Mouse (Mus musculus) lung, postnatal 4 days (tissue): ENCODE measurements around the gene Lims1.

Source experiments
- DNase-seq, 2 experiments: peaks; one replicate each; pipeline ENCODE4 v3.0.0; 2021

The Lims1 gene

GRCm38 (mm10) chr10:58385629-58386028, 62.4 kb downstream of the Lims1 start:
- no peak for DNase-seq

- DNase-seq: peak in 1 of 2 experiments; percentile 36
These were observed 63.7 kb downstream of the Lims1 start for GRCm38 (mm10) chr10:58386997-58387396.

GRCm38 (mm10) chr10:58388648-58389047, 65.4 kb downstream of the Lims1 start:
- DNase-seq: no peak

- DNase-seq: no peak
These were observed 65.9 kb downstream of the Lims1 start for GRCm38 (mm10) chr10:58389151-58389550.

- DNase-seq: no peak
These were observed 69.2 kb downstream of the Lims1 start for GRCm38 (mm10) chr10:58392435-58392834.

GRCm38 (mm10) chr10:58393026-58394014, 70.1 kb downstream of the Lims1 start:
- DNase-seq: peak in 1 of 2 experiments; percentile 29

GRCm38 (mm10) chr10:58394170-58394569, 70.9 kb downstream of the Lims1 start:
- DNase-seq: peak; percentile 75 to 83

GRCm38 (mm10) chr10:58395315-58395714, 72.0 kb downstream of the Lims1 start:
- peak in 1 of 2 experiments; percentile 53 for DNase-seq

- no peak for DNase-seq
These were observed 72.5 kb downstream of the Lims1 start for GRCm38 (mm10) chr10:58395723-58396122.

GRCm38 (mm10) chr10:58396600-58396999, 73.3 kb downstream of the Lims1 start:
- peak; percentile 26 to 60 for DNase-seq

- no peak for DNase-seq
These were observed 75.7 kb downstream of the Lims1 start for GRCm38 (mm10) chr10:58398941-58399340.

- no peak for DNase-seq
These were observed 78.6 kb downstream of the Lims1 start for GRCm38 (mm10) chr10:58401838-58402237.

- no peak for DNase-seq
These were observed 81.4 kb downstream of the Lims1 start for GRCm38 (mm10) chr10:58404639-58405038.

- peak; percentile 32 to 38 for DNase-seq
These were observed 82.2 kb downstream of the Lims1 start for GRCm38 (mm10) chr10:58405285-58405948.

GRCm38 (mm10) chr10:58405949-58406305, 82.7 kb downstream of the Lims1 start:
- DNase-seq: peak; percentile 57 to 68

- DNase-seq: no peak
These were observed 89.1 kb downstream of the Lims1 start for GRCm38 (mm10) chr10:58412331-58412730.

GRCm38 (mm10) chr10:58412852-58413251, 89.6 kb downstream of the Lims1 start:
- DNase-seq: no peak

GRCm38 (mm10) chr10:58416702-58417101, 93.4 kb downstream of the Lims1 start:
- DNase-seq: peak; percentile 62 to 90

GRCm38 (mm10) chr10:58418290-58418971, 95.2 kb downstream of the Lims1 start:
- DNase-seq: no peak

- DNase-seq: no peak
These were observed 104.7 kb downstream of the Lims1 start for GRCm38 (mm10) chr10:58427930-58428329.

GRCm38 (mm10) chr10:58445850-58446249, 122.6 kb downstream of the Lims1 start:
- DNase-seq: peak in 1 of 2 experiments; percentile 19

- DNase-seq: peak; percentile 98 to 100
These were observed 123.4 kb downstream of the Lims1 start, which contains the start of gene Ranbp2 for GRCm38 (mm10) chr10:58446384-58447279. Gene Ranbp2, plus strand, starts transcription at chr10:58446920.
